Mouse (Mus musculus) lung, adult 2 months (tissue): ENCODE measurements around the gene Gmppb. TPM values are rescaled to one million over a fixed set of nuclear protein-coding genes. Genes with fewer than 3 reads are reported as not detected.

Experiments used
- DNase-seq: peaks from one replicate; pipeline ENCODE4 v3.0.0; 2022
- H3K4me1 ChIP-seq: fragments of 200-500 bp; 2 replicates; pipeline ENCODE4 v1.6.1; 2011; ENCODE audit warnings: low read length; ENCODE audit not compliant: control insufficient read depth, insufficient read depth
- H3K4me3 ChIP-seq: fragments of 200-500 bp; replicated peaks from 2 replicates; pipeline ENCODE3; 2011; ENCODE audit warnings: low read depth, mild to moderate bottlenecking, control low read depth, low read length; ENCODE audit errors: extremely low read depth
- CTCF ChIP-seq: fragments of 200-500 bp; IDR thresholded peaks from 2 replicates; pipeline ENCODE4 v1.5.1; 2011; ENCODE audit warnings: mild to moderate bottlenecking, low read length, control low read depth; ENCODE audit not compliant: insufficient read depth
- POLR2A ChIP-seq: fragments of 200-500 bp; IDR thresholded peaks from 2 replicates; pipeline ENCODE4 v1.6.1; 2011; ENCODE audit warnings: low read depth, mild to moderate bottlenecking, control low read depth, low read length, borderline replicate concordance; ENCODE audit errors: extremely low read depth
- WGBS: fragments of 180-500 bp; shearing (Covaris S2); methylation state at CpG from one replicate; pipeline ENCODE4 v1.1.7; 2018; 5-methylcytosine and 5-hydroxymethylcytosine counted together
- polyA plus RNA-seq: library from polyadenylated mRNA; depleted of rRNA; stranded (reverse); fragments of >200 nt; gene quantifications from 2 replicates; pipeline ENCODE4 v1.2.3, GENCODE M21; 2012

Gene Gmppb
- polyA plus RNA-seq, 1 experiment: 20.3 TPM

GRCm38 (mm10) chr9:108027867-108028266, 21.2 kb upstream of the Gmppb start:
- TF ChIP-seq POLR2A (no peak), CTCF (no peak)
- no peak for DNase-seq
- H3K4me3 ChIP-seq: no peak overlapping the region
- WGBS: over 99% methylated on average over 3 of the region's 3 CpGs
- no peaks in the 10 kb centered on the region for H3K4me1 ChIP-seq

DNA sequence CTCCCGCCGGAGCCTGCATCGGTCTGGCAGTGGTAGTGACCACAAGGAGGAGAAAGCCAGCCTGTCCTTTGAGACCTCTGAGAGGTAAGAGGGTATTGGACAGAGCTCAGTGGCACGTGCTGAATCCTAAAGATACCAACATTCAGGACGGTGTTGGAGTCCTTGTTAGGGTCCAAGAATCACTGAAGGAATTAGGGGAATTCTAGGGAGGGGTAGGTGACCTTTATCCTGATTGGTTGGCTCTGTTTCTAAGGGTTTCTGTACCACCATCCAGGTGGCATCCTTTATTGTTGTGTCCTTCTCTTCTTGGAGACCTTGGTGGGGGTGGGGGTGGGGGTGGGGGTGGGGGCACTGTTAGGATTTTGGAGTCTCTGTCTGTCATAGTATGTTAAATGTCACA, 16.9 kb upstream of the Gmppb start:
- no peak for DNase-seq
- Histone ChIP-seq H3K4me1 (no peaks in the 10 kb centered on the region), H3K4me3 (no peak overlapping the region)
- no peak for TF ChIP-seq CTCF
- no peak for TF ChIP-seq POLR2A
- 89% methylated on average over 5 of the region's 5 CpGs for WGBS

DNA sequence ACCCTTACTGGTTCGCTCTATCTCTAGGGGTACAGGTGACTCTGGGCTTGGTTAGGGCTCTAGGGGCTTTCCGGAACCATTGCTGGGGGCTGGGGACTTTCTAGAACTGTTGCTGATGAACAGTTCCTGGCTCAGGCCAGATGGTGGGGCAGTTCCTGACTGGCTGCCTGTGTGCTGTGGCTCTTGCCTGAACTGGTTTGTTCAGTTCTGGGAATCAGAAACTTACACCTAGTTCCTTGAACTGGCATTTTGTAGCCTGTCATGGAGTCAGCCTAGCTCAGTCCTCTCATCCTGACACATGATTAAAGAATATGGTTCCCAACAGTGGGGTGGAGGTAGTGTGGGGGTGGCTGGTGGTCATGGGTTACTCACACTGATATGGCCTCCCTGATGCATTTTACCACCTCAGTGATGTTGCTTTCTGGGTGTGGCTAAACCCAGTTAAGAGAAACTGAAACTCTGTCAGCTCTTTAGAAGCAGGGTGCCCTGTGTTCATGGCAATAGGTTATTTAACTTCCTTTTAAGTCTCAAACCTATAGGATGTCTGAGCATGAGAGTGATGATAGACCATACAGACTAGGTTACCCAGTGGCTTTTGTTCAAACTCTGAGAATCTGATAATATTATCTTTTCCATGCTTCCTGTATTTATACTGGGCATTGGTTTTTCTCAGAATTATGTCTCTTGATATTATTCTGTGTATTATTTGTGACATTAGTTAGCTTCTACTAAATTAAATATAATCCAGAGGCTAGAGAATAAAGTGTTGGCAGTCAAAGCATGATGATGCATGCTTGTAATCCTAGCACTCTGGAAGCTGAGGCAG, 13.5 kb upstream of the Gmppb start:
- DNase-seq: no peak
- Histone ChIP-seq H3K4me3 (no peak overlapping the region), H3K4me1 (no peaks in the 10 kb centered on the region)
- WGBS: 87% methylated on average over 2 of the region's 2 CpGs
- TF ChIP-seq CTCF: peak; percentile 39; the same call in 1 of the 2 replicates
- TF ChIP-seq POLR2A: no peak

DNA sequence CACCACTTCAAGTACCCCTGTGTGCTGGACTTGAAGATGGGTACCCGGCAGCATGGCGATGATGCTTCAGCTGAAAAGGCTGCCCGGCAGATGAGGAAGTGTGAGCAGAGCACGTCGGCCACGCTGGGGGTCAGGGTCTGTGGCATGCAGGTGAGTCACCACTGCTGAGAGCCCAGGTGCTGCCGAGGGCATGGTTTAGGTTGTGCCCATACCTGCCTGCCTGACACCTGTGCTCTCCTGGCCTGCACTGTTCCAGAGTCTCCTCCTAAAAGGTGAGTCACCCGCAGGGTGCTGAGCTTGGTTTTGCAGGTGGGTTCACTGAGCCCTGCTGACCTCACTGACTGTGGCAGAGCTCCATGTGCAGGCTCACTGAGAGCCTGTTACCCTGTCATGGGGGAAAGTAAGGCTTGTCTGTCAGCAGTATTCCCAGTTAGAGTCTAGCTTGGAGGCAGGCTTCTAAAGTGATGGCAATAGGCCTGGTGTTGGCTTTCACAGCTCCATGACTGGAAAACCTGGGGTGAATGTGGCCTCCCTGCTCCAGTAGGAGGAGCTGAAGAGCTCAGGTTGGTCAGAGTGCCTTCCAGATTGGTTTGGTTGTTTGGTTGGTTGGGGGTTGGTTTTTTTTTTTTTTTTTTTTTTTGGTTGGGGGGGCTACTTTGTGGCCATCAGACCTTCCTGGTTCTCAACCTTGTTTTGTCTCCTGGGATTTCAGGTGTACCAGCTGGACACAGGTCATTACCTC, 4.1 kb upstream of the Gmppb start:
- Histone ChIP-seq H3K4me1 (peaks cover 3% of the 10 kb centered on the region; the same call in 1 of the 2 replicates), H3K4me3 (no peak overlapping the region)
- TF ChIP-seq CTCF (peak; percentile 18; the same call in 1 of the 2 replicates), POLR2A (no peak)
- WGBS: 87% methylated on average over 8 of the region's 8 CpGs
- DNase-seq: no peak

DNA sequence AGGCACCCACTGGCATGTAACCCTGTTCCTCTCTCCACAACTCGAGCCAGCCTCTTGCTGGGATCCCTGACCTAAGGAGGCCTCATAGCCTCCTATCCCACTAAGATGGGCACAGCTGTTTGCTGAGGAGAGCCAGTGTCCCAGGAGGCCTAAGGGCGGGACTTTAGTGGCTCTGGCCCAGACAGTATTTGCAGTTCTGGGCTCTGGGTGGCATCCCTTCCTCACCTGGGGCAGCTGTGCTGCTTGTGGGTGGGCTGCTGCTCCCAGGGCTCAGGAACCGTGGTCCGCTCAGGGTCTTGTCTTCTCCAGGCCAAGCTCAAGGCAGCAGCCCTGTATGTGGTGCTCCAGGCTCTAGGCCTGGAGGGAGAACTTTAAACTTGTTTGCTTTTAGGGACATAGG, 2.5 kb upstream of the Gmppb start:
- 87% methylated on average over 4 of the region's 4 CpGs for WGBS
- TF ChIP-seq CTCF: no peak
- no peak for TF ChIP-seq POLR2A
- no peak for DNase-seq
- no peak overlapping the region for H3K4me3 ChIP-seq
- peaks cover 3% of the 10 kb centered on the region; the same call in 1 of the 2 replicates for H3K4me1 ChIP-seq

DNA sequence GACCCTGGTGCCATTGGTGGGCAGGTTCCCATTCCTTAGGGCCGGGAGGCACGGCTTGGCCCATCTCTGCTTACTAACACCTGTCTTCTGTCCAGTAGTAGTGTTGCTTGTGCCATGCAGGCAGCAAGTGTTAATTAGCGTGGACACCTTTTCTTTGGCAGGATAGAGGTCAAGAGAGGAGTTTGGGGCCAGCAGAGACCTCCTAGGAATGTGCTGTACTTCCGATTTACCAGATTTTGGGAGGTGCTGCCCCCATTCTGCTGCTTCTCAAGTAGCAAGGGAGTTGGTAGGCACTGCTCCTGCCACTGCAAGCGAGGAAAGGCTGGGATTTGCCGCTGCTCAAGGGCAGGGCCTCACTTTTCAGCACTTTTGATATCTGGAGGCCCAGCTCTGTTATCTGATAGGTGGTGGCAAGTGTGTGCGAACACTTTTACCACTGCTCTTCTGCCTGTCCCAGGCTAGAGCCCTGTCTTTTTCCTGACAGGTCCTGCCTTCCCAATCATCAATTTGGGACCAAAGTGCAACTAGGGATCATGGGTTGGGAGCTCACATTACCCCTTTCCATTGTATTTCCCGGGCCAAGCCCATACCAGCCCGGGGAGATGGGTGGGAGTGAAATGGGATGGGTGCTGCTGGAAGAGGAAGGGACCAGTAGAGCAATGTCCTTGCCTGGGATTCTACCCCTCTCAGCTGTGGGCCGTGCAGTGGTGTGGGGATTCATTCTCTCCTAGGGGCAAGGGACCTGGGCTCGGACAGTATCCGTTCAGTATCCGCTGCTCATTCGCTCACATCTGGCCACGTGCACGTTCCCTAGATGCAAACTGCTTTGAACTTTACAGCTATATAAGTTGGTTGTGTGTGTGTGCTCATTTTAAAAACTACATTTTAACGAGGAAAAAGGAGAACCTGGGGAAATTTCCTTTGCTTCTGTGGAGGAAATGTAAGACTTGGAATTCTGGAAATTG, 1.2 kb upstream of the Gmppb start:
- peaks cover 3% of the 10 kb centered on the region; the same call in 1 of the 2 replicates for H3K4me1 ChIP-seq
- no peak for TF ChIP-seq CTCF
- no peak for TF ChIP-seq POLR2A
- no peak for DNase-seq
- H3K4me3 ChIP-seq: peak overlapping the region; percentile 55
- 43% methylated on average over 17 of the region's 17 CpGs for WGBS

DNA sequence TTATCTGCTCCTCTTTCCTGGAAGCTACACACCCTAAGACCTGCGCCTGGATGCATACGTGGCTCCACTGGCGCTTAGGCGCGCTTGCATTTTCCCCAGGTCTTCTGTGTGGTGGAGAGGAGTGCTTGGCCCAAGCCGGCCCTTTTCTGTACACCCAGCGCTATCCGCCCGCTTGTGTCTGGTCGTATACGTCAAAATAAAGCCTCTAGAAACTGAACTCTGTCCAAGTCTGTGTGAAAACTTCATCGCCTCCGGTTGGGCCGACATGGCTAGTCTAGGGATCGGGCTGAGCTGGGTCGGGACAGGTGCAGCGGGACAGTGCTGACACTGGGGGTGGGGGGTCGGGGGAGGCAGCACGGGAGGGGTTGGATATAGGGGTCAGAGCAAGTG, 481 bp upstream of the Gmppb start:
- Histone ChIP-seq H3K4me3 (peak overlapping the region; percentile 55), H3K4me1 (peaks cover 8% of the 10 kb centered on the region)
- TF ChIP-seq CTCF (no peak), POLR2A (no peak)
- WGBS: 1% methylated on average over 19 of the region's 19 CpGs
- no peak for DNase-seq

DNA sequence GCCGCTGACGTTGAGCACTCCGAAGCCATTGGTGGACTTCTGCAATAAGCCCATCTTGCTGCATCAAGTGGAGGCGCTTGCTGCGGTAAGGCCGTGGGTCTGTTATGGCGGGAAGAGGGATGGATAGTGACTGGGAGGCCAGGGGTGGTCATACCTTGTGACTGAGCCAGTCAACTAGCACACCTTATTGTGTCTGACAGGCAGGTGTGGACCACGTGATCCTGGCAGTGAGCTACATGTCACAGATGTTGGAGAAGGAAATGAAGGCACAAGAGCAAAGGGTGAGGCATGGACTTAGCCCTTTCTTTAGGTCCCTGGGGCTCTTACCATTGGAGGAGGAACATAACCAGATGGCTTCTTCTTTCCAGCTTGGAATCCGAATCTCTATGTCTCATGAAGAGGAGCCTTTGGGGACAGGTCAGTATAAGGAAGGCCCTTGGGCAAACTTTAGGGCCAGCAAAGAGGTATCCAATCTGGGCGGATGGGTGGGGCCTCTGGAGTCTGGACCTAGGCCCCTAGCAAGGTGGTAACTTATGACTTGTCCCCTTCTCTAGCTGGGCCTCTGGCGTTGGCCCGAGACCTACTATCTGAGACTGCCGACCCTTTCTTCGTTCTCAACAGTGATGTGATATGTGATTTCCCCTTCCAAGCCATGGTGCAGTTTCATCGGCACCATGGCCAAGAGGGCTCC, 664 bp downstream of the Gmppb start:
- Histone ChIP-seq H3K4me3 (peak overlapping the region; percentile 99), H3K4me1 (peaks cover 9% of the 10 kb centered on the region)
- TF ChIP-seq POLR2A: no peak
- no peak for TF ChIP-seq CTCF
- 36% methylated on average over 15 of the region's 15 CpGs for WGBS
- DNase-seq: no peak
